Mouse (Mus musculus) gastrocnemius, adult 18-20 months (tissue): ENCODE measurements around the gene Eif4enif1. TPM values are rescaled to one million over a fixed set of nuclear protein-coding genes. Genes with fewer than 3 reads are reported as not detected.
"Not testable (repeated sequence)": the region's sequence is repeated elsewhere in the genome, so short reads cannot be mapped to it uniquely, and the experiment has no call there.

Experiments used
- DNase-seq: peaks from one replicate; pipeline ENCODE4 v3.0.0; 2021; ENCODE audit warnings: low spot score
- long read RNA-seq, 2 experiments: library from polyadenylated mRNA; stranded (forward); transcript quantifications; one replicate each; pipeline ENCODE4 v2.0.0; 2021
- total RNA-seq, 2 experiments: library from RNA; stranded (reverse); gene quantifications; 2 replicates each; pipeline ENCODE4 v1.2.3; 2021

Eif4enif1 gene
- 10 to 100 TPM; 32.9 to 38.2 TPM for total RNA-seq
- long read RNA-seq, experiment 1, transcript Eif4enif1-203 (19 exons, 3,614 nt), result major isoform, 7 of 35 reads
- long read RNA-seq, experiment 1, partial matches to known transcripts, result 6 of 35 reads
- long read RNA-seq, experiment 1, other reads (novel, unspliced or antisense), result 22 of 35 reads
- long read RNA-seq, experiment 2, transcript Eif4enif1-203 (19 exons, 3,614 nt), result major isoform, 14 of 43 reads
- long read RNA-seq, experiment 2, partial matches to known transcripts, result 7 of 43 reads
- long read RNA-seq, experiment 2, other reads (novel, unspliced or antisense), result 22 of 43 reads

DNA sequence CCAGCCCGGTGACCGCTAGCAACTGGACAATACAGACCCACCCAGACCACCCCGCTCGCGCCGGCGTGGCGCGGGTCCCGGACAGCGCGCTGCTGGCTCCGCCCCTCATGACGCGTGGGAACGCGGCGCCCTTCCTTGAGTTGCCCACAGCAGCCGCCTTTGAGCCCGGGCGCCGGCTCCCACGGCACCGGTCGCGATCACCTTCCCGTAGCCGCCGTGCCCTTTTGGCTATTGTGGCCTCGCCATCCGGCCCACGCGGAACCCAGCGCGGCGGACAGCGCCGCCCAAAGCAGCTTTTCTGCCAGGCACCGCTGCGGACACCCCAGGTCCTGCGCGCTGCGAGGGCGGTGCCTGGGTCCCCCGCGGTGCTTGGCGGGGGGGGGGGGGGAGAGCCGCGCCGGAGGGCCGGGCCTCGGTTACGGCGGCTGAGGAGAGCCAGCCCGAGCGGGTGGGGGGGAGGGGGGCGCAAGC, at the start of gene Eif4enif1:
Gene Eif4enif1 (plus strand): TSS at position 162 of the 471 bp plus-strand sequence.
- peak; percentile 91 for DNase-seq

DNA sequence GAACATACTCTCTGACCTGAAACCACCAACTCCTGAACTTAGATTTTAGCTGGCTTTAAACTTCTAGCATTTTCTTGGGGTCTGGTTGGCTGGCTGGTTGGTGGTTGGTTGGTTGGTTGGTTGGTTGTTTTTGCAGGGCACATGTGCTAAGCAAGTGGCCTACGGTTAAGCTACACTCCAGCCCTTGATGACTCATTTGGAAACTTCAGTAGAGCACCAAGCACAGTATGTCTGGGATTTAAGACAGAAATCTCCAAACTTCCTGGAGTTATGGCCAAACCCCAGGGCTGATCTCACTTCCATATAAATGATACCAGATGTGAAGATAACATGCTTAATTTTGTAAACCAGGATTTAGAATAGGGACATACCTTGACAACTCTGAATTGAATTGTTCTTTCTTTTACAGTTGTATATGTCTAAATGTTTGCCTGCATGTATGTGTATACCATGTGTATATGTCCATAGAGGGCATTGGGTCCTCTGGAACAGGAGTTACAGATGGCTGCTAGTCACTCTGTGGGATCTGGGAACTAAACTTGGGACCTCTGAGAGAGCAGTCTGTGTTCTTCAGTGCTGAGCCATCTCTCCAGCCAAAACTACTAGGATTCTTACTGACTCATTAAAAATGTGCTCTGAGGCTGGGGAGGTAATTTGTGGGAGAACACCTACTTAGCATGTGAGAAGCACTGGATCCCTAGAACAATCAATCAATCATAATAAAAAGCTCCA, 48.4 kb upstream of the Eif4enif1 start:
- peak; percentile 93 for DNase-seq

DNA sequence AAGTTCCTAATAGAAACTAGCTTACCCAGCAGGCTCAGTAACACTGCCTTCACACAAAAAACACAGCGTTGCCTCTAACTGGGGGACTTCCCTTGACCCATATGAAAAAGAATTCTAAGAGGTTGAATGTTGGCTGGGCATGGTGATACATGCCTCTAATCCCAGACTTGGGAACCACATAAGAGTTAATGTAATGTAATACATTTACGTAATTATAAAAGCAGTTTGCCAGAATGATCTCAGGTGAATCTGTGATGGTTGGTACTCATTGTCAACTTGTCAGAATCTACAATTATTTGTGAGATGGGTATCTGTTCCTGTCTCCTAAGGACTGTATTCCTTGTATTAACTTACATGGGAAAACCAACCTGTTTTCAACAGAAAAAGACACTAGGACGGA, 45.2 kb upstream of the Eif4enif1 start:
- DNase-seq, result not testable (repeated sequence)

DNA sequence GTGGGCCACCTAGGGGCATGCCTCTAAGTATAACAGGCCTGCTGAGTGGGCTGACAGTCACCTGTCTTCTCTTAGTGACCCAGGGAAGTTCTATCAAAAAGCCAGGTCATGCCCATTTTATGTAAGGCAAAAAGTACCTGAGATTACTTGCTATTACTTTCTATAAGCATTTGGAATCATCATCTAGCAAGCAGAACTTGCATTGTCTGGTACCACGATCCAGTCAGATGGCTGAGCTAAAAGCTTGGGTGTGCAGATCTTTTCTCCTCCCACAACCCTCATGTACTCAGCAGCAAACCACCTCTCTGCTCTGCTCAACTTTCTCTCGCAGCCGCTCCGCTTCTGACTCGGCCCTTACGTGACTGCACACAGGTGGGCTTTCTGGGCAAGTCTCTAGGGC, 44.2 kb upstream of the Eif4enif1 start:
- DNase-seq, result peak; percentile 38

DNA sequence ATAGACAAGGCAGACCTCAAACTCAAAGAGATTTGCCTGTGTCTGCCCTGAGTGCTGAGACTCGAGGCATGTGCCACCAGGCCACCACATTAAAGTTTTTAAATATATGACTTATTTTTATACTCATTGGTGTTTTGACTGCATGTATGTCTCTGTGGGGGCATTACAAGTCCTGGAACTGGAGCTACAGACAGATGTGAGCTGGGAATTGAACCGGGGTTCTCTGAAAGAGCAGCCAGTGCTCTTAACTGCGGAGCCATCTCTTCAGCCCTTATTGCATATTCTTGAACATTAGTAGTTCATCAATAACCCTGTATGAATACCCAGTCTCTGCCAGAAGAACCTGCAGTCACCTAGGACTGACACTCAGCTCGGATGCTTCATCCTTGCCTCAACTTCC, 43.4 kb upstream of the Eif4enif1 start:
- DNase-seq, result not testable (repeated sequence)

DNA sequence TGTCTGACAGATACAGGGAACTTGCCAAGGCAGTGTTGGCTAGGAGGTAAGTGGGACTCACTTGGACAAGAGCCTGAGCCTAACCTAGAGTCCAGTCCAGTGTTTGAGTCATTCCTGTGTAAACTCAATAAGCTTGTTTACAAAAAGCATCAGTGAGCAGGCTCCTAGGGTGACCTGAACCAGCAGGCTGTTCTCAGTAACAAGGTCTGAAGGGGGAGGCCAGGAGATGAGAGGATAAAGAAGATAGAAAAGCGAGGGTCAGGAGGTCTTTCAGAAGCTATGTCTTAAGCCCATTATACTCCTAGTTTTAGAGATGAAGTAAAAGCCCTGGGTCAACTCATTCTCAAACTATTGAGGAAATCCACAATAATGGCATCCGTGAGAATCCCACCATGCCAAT, 40.8 kb upstream of the Eif4enif1 start:
- peak; percentile 76 for DNase-seq

DNA sequence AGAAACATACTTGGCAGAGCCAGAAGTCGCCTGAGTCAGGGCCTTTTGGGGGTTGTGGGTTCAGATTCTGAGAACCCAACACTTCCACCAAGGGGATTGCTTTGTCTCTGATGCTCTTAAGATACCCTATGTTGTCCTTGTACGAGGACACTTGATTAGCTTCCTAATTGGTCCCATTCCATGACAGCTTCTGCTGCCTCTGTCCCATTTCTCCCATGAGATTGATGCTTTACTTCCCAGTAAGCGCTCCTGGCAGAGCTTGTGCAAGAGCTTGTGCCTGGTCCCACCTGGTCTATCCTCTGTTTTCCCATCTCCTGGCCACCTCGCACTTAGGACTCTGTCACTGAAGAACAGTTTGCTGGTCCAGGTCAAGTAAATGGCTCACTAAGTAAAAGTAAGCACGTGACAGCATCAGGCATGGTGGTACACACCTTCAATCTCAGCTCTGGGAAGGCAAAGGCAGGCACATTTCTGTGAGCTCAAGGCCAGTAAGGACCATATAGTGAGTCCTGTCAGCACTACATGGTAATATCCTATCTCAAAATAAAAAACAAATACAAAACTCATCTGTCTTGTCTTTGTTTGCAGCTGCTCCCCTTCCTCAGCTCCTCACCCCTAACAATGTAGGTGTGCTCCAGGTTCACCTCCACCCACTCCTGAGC, 39.8 kb upstream of the Eif4enif1 start:
- peak; percentile 74 for DNase-seq

DNA sequence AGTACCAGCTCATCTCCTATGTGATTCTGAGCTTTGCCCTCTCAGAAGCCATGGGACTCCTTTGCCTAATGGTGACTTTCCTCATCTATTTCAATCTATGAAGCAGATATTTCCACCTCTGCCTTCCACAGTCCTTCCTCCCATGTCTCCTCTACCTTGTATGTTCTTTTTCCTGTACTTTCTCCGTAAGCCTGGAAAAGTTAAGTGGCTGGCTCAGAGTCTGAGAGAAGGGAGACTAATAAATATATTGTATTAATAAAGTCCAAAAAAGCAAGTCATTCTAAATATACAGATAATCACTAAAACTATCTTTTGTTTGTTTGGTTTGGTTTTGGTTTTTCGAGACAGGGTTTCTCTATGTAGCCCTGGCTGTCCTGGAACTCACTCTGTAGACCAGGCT, 39.1 kb upstream of the Eif4enif1 start:
- DNase-seq, result peak; percentile 76

DNA sequence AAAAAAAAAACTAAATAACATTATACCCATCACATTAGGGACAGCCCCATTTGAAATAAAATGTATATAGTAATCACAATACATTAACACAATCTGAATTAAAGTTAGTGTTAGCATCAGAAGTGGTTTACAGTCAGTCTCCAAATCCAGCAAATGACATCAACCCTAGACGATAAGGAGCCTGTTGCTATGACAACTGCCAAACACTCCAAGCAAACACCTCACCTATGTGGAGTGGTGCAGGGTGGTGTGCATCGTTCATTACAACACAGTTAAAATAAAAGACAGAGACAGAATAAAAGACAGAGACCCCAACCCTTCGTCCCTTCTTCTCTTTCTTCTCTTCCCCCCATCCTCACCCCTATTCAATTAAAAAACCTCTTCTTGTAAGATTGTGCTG, 38.5 kb upstream of the Eif4enif1 start:
- DNase-seq, result not testable (repeated sequence)

DNA sequence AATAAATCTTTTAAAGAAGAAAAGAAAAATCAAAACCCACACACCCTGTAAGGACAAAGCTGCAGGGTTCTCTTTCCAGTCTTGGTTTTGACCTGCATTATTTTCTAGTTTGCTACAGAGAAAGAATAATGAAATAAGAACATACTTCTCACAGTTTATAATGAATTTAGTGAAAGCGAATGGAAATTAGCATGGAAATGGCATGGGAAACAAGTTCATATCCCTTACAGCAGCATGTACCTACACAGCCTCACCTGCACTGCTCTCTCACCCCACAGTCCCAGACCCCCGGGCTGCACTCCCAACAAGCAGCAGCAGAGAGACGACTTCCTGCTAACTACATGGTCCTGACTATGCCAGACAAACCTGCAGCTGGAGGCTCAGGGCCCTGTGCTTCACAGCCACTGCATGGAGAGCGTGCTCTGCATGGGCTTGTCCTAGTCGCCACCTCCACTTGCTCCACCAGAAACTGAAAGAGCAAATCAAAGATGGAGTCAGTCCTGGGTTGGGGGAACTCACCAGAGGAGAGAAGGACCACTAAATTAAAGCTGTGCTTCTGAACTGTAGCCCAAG, 36.9 kb upstream of the Eif4enif1 start:
- not testable (repeated sequence) for DNase-seq

DNA sequence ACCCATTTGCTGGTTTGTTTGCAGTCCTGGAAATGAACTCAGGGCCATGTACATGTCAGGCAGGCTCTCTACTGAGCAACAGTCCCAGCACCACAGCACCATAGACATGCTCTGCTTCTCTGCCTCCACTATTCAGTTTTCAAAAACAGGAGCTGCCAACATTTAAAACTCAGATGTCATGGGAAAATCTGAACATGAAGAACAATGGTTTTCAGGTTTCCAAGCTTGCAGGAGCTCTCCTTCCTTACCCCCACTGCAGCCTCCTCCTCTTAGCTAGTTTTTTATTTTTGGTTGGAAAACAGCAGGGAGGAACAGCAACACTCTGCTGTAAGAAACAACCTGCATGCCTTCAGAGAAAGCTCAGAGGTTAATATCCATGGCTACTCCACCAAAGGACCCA, 35.9 kb upstream of the Eif4enif1 start:
- DNase-seq, result peak; percentile 67

DNA sequence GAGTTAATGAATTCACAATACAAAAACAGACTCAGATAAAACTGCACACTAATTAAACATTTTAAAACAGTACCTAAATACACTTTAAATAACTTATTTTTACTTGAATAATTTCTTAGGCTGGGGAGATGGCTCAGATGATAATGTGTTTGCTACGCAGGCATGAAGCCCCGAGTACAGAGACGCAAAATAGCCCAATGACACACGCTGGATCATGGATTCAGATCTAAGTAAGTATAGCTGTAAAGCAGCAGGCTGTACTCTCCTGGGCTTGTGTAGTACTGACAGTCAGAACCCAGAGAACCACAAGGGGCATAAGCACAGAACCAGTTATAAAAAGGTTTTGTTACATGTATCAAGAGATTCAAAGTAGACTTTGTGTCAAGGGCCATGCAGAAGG, 35.1 kb upstream of the Eif4enif1 start:
- not testable (repeated sequence) for DNase-seq

DNA sequence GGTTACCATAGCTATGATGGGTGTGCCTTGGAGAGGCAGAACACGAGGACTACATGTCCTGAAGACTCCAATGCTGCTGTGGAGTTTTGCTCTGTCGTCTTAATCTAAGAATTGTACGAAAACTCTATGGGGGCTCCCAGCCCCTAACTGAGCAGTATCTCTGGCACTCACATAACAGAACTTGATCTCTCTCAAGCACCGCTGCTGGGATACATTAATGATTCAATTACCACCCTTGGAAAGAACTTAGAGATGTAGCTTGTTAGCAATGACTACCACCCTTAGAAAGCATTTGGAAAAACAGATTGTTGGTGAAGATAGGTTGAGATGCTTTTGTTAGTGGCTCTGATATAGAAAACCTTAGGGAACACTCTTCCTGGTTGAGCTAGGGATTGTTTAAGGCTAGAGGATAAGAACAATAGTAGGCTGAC, 34.6 kb upstream of the Eif4enif1 start:
- peak; percentile 59 for DNase-seq

DNA sequence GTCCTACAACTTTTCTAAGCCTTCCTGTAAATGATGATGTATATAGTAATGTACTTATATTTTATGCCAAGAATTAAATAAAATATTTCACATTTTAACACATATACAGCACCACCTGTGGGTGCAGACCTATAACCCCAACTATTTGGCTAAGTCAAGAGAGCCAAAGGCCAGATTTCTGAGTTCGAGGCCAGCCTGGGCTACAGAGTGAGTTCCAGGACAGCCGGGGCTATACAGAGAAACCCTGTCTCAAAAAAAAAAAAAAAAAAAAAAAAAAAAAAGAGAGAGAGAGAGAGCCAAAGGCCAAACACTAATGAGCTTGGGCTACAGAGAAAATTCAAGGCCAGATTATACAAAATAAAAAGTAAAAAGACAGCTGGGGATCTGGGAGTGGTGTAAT, 33.1 kb upstream of the Eif4enif1 start:
- DNase-seq, result peak; percentile 54

DNA sequence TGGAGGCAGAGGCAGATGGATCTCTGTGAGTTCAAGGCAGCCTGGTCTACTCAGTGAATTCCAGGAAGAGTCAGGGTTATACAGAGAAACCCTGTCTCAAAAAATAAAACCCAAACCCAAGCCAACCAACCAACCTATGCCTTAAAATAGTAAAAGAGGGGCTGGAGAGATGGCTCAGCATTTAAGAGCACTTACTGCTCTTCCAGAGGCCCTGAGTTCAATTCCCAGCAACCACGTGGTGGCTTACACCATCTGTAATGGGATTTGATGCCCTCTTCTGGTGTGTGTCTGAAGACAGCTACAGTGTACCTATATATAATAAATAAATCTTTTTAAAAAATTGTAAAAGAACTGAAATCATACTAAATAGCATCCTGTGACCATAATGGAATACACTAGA, 30.3 kb upstream of the Eif4enif1 start:
- DNase-seq, result peak; percentile 67

DNA sequence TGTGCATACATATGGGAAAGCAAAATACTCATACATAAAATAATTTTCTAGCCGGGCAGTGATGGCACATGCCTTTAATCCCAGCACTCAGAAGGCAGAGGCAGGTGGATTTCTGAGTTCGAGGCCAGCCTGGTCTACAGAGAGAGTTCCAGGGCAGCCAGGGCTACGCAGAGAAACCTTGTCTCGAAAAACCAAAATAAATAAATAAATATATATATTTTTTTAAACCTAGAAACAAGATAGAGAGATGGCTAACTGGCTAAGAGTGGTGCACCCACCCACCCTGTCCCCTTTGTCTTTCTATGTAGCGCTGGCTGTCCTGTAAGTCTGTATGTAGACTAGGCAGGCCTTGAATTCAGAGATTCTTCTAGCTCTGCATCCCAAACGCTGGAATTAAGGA, 29.7 kb upstream of the Eif4enif1 start:
- DNase-seq, result not testable (repeated sequence)

DNA sequence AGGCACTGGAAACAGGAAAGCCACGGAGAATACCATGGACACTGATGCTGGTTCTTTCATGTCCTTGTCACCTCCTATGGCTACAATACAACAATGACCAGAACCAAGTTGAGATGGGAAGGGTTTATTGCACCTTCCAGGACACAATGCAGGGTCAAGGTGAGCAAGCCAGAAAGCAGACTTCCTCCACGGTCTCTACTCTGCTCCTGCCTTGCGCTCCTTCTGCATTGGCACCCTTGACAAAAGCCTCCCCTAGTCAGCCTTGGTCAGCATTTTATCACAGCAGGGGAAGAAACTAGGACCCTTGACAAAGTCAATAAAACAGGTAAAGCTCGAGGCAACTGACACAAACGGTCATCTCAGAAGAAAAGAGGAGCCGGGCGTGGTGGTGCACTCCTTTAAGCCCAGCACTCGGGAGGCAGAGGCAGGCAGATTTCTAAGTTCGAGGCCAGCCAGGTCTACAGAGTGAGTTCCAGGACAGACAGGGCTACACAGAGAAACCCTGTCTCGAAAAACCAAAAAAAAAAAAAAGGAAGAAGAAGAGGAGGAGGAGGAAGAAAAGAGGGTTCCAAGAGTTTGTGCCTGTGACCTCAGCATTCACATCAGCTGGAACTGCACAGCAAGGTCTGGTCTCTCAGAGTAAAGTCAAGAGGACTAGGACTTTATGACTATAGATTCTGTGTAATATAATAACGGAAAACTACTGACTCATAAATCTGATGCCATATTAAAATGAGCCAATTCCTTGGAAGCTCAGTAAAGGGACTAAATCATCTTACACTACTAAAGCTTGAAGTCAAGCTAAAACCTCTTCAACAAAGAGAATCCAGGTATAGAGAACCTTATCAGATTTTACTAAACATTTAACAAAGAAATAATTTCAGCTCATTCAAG, 28.5 kb upstream of the Eif4enif1 start:
- DNase-seq, result peak; percentile 81

DNA sequence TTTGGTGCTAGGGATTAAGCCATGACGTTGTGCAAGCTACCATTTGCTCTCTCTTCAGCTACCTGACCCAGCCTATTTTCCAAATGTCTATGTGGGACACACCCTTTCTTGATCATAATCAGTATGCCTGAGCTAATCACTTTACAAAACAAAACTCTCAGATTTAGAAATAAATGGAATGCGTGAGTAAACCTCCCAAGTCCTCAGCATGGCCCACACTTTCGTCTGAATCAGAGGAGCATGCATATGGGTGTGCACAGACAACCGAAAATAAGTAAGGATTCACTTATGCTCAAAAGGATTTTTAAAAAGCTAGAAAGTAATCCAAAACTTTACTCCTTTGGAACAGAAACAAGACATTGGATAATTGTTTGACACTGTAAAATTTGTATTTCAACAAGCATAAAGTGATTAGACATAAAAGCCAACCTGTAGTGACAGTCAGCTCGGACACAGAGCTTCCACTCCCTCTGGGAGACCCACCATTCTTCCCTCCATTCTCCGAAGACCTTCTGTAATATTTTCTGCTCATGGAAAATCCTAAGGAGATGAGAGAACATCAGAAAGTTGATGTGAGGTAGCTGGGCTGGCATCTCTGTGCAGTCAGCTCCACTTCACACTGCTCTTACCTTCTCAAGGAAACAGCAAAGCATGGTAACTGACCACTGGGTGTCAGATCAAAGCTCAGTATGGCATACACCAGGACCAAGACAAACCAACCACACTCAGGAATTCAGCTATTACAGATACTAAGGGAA, 23.0 kb upstream of the Eif4enif1 start:
- peak; percentile 40 for DNase-seq

DNA sequence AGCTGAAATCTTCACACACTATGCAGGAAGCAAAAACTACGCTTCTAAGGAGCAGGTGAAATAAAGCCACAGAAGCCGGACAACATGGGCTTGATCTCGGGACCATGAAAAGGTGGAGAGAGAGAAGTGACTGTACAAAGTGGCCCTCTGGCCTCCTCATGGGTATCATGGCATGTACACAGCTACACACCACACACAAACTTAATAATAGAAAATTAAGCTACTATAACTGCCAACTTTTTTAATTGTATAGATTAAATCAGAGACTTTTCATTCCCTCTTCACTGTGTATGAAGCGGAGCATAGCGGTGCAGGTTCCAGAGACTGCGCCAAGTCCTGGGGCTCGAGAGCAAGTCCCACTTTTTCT, 22.5 kb upstream of the Eif4enif1 start:
- DNase-seq, result peak; percentile 54

DNA sequence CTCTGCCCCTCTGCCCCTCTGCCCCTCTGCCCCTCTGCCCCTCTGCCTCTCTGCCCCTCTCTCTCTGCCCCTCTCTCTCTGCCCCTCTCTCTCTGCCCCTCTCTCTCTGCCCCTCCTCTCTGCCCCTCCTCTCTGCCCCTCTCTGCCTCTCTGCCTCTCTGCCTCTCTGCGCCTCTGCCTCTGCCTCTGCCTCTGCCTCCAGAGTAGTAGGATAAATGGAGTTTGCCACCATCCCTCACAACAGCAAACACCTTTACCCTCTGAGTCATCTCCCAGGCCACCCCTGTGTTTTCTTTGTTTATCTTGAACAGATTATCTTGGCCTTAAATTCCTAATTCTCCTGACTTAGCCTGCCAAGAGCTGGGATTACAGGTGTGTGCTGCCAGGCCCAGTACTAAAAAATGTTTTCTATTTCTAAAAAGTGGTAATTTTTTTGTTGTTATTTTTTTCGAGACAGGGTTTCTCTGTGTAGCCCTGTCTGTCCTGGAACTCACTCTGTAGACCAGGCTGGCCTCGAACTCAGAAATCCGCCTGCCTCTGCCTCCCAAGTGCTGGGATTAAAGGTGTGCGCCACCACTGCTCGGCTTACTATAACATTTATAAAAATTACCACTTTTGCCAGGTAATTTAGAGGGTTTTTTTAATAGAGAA, 21.6 kb upstream of the Eif4enif1 start:
- not testable (repeated sequence) for DNase-seq
